Mouse (Mus musculus) small intestine, adult 2 months (tissue): Measurements from ENCODE around the gene Dnajc2.

Experiments used
- CTCF ChIP-seq: fragments of 200-500 bp; IDR thresholded peaks from 2 replicates; pipeline ENCODE4 v1.5.1; 2012; ENCODE audit warnings: low read depth, mild to moderate bottlenecking, control low read depth, inconsistent platforms, low read length, moderate library complexity, mixed read lengths; ENCODE audit not compliant: insufficient replicate concordance, insufficient read length; ENCODE audit errors: extremely low read depth
- POLR2A ChIP-seq: fragments of 200-500 bp; IDR thresholded peaks from 2 replicates; pipeline ENCODE4 v1.6.1; 2012; ENCODE audit warnings: low read depth, mild to moderate bottlenecking, control low read depth, inconsistent platforms, low read length, moderate library complexity

DNA sequence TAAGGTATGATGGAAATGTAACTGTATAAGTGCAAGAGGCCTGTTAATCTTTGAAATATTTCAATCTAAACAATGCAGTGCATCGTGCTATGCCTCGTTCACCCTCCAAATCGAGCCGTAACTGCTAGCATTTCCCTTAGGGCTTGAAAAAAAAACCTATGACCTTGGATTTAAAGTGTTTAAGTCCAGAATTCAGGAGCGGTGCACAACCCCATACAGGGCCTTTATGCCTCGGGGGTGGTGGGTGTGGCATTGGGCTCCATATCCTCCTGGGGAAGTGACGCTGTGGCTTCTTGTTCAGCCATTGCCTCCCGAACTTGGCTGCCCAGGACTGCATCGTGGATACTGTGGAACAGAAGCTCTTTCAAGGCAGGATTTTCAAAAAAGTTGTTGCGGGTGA, 25.9 kb upstream of the Dnajc2 start:
- TF ChIP-seq CTCF: no peak
- no peak for TF ChIP-seq POLR2A
